In genomic region chr16:25983635-25984034, GRCm38 (mm10) we compare ENCODE assay signal across 10 mouse cellular contexts.
DNase-seq lines count a peak whose midpoint lies in the region; ATAC-seq and TF ChIP-seq lines count a peak whose summit lies in the region.
"Had no signal": no experiment of that assay in that cellular context is flagged by ENCODE, and none has a peak within 500 bp of the region (broad histone marks: within the 10 kb centered on the region; RNA-seq: fewer than 3 reads in every experiment).

No protein-coding gene starts in this region.

- TF ChIP-seq POLR2A in bone marrow, adult 2 months (IDR thresholded peaks at IDR 0.05; ENCODE audit: borderline replicate concordance, control insufficient read depth, low read depth, low read length): no peak

- no peak overlapping the region for H3K9ac ChIP-seq in forebrain, embryonic 16.5 days (replicated peaks; ENCODE audit: low read depth, low read length)

- no peak overlapping the region for H3K4me3 ChIP-seq in bone marrow, adult 2 months (replicated peaks; ENCODE audit: control insufficient read depth, low read depth, low read length)
- no peak overlapping the region for H3K4me3 ChIP-seq in forebrain, embryonic 16.5 days (replicated peaks; ENCODE audit: low read length)
- H3K4me3 ChIP-seq: myocyte had no signal

- no peak for ATAC-seq in forebrain, embryonic 16.5 days

- peak; percentile 34; the same call in 1 of the 2 replicates for TF ChIP-seq CTCF in bone marrow, adult 2 months (IDR thresholded peaks at IDR 0.05; ENCODE audit: control insufficient read depth, insufficient read depth, low read length)

- DNase-seq in adrenal gland, postnatal 10 days: peak; percentile 38
- no peak for DNase-seq in adrenal gland, adult 2 months
- peak; percentile 14 for DNase-seq in layer of hippocampus, adult 11-12 months (ENCODE audit: low spot score)
- DNase-seq in layer of hippocampus, postnatal 14 days (ENCODE audit: low spot score in 2 of 2): no peak
- DNase-seq in lung, postnatal 10 days: peak; percentile 25
- no peak for DNase-seq in thymus, postnatal 14 days
- DNase-seq: cerebellum, adult 9-10 months had no signal

- H3K27me3 ChIP-seq in forebrain, embryonic 16.5 days (replicated peaks; ENCODE audit: control insufficient read depth, insufficient read depth, low read length): no peaks in the 10 kb centered on the region

- no peak overlapping the region for H3K27ac ChIP-seq in bone marrow, adult 2 months (ENCODE audit: control insufficient read depth, insufficient read depth, low read depth, low read length, poor library complexity)
- no peak overlapping the region for H3K27ac ChIP-seq in forebrain, embryonic 16.5 days (ENCODE audit: low read length)

- H3K36me3 ChIP-seq in forebrain, embryonic 16.5 days (ENCODE audit: control insufficient read depth, insufficient read depth): no peaks in the 10 kb centered on the region

- WGBS in bone marrow, adult 2 months: 57% methylated on average over 4 of the region's 4 CpGs
- WGBS in forebrain, embryonic 16.5 days: 36% methylated on average over 4 of the region's 4 CpGs

- H3K4me2 ChIP-seq in forebrain, embryonic 16.5 days (ENCODE audit: low read length): no peak overlapping the region

- H3K4me1 ChIP-seq in bone marrow, adult 2 months (ENCODE audit: control insufficient read depth, insufficient read depth, low read length): no peaks in the 10 kb centered on the region
- no peaks in the 10 kb centered on the region for H3K4me1 ChIP-seq in forebrain, embryonic 16.5 days (replicated peaks; ENCODE audit: control insufficient read depth, insufficient read depth, low read length)

- H3K9me3 ChIP-seq in forebrain, embryonic 16.5 days (ENCODE audit: control insufficient read depth, low read length): no peaks in the 10 kb centered on the region

Comparison
In these comparisons a context has a peak if more than half of its experiments do, and no peak if none do; other contexts are left out.
1. DNase-seq: peak in adrenal gland, postnatal 10 days (single experiment), layer of hippocampus, adult 11-12 months (single experiment) and lung, postnatal 10 days (single experiment); none in adrenal gland, adult 2 months (single experiment), layer of hippocampus, postnatal 14 days (0 of 2) and thymus, postnatal 14 days (single experiment).